Mouse (Mus musculus): Measurements from ENCODE around the gene Tmem201. TPM values are rescaled to one million over a fixed set of nuclear protein-coding genes. Genes with fewer than 3 reads are reported as not detected.
A peak's percentile ranks its signal among the peaks of the same experiment; 100 is the strongest.

Tmem201 gene
- polyA plus RNA-seq, 1 experiment, result 34.2 TPM

DNA sequence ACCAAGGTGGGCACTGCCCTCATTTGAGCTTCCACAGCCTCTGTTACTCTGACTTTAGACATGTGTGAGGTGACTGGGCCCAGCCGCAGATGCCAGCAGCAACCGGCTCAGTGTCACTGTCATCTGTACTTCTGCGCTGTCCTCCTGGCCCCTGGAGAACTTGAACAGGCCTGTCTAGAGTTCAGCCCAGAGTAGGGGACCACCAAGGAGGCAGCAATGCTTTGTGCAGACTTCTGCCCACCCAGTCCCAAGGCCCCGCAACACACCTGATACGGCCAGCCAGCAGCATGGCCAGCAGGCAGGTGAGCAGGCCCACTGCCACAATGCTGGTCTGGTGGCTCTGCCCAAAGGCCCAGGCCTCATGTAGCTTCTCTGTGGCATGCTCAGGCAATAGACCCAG is 10.2 kb downstream of the Tmem201 start:
- 96% methylated on average over 5 of the region's 5 CpGs for WGBS
- no peaks in the 10 kb centered on the region for H3K36me3 ChIP-seq (ENCODE audit: control insufficient read depth, insufficient read depth, low read length)
- no peak for TF ChIP-seq POLR2A (IDR thresholded peaks at IDR 0.05; ENCODE audit: low read depth, low read length)
- no peak for TF ChIP-seq CTCF (conservative IDR thresholded peaks at IDR 0.05; ENCODE audit: insufficient read depth, insufficient read length, low read depth, low read length)

DNA sequence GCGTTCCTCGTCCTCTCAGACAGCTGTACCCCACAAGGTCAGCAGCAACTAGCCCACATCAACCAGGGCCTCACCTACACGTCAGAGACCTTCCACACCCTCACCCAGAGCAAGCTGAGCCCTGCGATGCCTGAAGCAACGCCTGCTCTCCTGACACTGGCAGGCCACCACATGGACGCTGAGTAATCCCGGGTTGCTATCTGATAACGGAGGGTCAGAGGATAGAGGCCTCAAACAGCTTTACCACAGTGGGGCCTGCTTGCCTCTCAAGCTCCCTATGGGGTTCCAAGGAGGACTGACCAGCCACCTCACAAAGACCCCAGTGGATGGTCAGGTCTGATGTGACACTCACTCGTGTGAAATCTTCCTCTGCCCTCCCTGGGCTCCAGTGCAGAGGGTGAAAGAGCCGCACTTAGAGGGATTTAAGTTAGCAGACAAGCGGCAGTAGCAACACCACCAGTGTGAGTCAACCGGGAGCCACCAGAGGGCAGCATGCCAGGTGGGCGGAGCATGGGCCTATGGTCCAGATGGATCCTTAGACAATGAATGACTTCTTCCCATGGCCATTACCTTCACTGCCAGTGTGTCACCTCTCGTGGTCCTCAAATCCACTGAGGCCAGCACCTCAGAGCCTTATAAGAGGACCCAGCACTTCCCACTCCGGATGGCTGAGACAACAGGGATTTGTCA is 12.0 kb downstream of the Tmem201 start:
- no peaks in the 10 kb centered on the region for H3K27me3 ChIP-seq (replicated peaks; ENCODE audit: control insufficient read depth, insufficient read depth, low read length)
- no peaks in the 10 kb centered on the region for H3K36me3 ChIP-seq (ENCODE audit: control insufficient read depth, insufficient read depth, low read length)
- TF ChIP-seq POLR2A (IDR thresholded peaks at IDR 0.05; ENCODE audit: low read depth, low read length), result no peak
- TF ChIP-seq CTCF (conservative IDR thresholded peaks at IDR 0.05; ENCODE audit: insufficient read depth, insufficient read length, low read depth, low read length), result peak; percentile 68
- peak; percentile 89 for DNase-seq
- H3K27ac ChIP-seq (ENCODE audit: insufficient read depth, low read depth, low read length), result no peak overlapping the region
- H3K4me1 ChIP-seq (ENCODE audit: control insufficient read depth, insufficient read depth, low read length), result no peaks in the 10 kb centered on the region
- WGBS, result 66% methylated on average over 15 of the region's 15 CpGs
- no peak overlapping the region for H3K4me3 ChIP-seq (ENCODE audit: insufficient read depth, low read depth, low read length)

More for the DNA sequence above, 10.2 kb downstream of the Tmem201 start:
- no peaks in the 10 kb centered on the region for H3K4me1 ChIP-seq (ENCODE audit: control insufficient read depth, insufficient read depth, low read length)
- DNase-seq, result no peak
- no peak overlapping the region for H3K4me3 ChIP-seq (ENCODE audit: insufficient read depth, low read depth, low read length)
- no peaks in the 10 kb centered on the region for H3K27me3 ChIP-seq (replicated peaks; ENCODE audit: control insufficient read depth, insufficient read depth, low read length)
- H3K27ac ChIP-seq (ENCODE audit: insufficient read depth, low read depth, low read length), result no peak overlapping the region

DNA sequence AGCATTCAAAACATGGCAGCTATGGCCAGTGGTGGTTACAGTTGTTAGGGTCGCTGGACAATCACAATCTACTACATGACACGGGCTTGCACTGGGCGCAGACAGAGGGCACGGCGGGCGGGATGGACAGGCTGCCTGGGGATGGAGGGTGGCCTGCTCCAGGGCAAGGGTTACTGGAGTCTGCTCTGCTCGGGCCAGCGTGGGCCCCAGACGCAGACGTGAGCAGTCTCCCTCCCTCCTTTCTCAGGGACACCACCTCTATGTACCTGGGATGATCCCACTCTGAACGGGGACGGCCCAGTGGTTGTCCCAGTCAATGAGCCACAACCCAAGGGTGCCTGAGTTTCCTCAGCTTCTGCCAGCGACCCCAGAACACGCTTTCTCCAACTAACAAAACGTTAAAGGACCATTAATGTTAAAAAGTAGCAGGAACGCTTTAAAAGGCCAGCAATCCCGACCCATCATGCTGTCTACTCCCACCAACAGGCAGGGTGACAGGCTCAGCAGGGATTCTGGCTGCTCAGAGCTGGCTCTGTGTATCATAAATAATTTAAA is 12.9 kb downstream of the Tmem201 start:
- H3K36me3 ChIP-seq (ENCODE audit: control insufficient read depth, insufficient read depth, low read length), result no peaks in the 10 kb centered on the region
- no peak for DNase-seq
- TF ChIP-seq POLR2A (IDR thresholded peaks at IDR 0.05; ENCODE audit: low read depth, low read length) (no peak), CTCF (conservative IDR thresholded peaks at IDR 0.05; ENCODE audit: insufficient read depth, insufficient read length, low read depth, low read length) (no peak)
- no peaks in the 10 kb centered on the region for H3K4me1 ChIP-seq (ENCODE audit: control insufficient read depth, insufficient read depth, low read length)
- H3K27ac ChIP-seq (ENCODE audit: insufficient read depth, low read depth, low read length), result no peak overlapping the region
- no peaks in the 10 kb centered on the region for H3K27me3 ChIP-seq (replicated peaks; ENCODE audit: control insufficient read depth, insufficient read depth, low read length)
- H3K4me3 ChIP-seq (ENCODE audit: insufficient read depth, low read depth, low read length), result no peak overlapping the region
- WGBS, result 87% methylated on average over 17 of the region's 17 CpGs

DNA sequence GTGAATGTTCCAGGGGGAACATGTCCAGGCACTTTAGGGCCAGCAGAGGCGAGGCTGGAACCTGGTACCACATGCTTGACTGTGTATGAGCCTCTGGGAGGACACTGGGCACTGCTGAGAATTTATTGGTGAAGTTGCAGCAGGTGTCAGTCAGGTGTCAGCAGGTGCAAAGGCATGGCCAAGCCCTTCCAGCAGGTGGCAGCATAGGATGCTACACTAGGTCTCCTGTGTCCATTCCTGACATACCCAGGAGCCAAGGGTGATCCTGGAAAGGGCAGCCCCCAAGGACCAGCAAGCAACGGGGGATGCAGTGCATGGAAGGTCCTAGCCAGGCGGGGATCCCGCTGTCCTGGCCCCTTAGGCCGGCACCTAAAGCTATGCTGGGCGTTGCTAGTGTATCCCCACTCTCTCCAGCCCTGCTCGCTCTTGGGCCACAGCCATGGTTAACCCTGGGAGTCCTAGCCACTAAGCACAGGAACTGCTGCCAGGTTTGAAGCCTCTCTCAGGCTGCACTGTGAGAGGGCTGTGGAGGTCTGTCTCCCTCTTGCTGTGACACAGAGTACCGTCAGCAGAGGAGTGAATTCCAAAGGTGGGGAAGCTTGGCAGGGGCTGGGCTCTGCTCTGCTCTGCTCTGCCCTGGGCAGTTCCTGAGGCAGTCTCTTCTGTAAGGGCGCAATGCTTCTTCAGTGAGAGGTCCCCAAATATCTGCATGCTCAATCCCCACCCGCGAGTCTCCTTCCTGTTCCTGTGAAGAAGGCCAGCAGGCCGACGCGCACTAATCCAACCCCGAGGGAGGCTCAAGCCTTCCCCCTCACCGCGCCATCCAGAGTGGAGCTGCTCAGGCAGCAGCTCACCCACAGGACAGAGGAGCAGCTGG is 13.8 kb downstream of the Tmem201 start:
- DNase-seq, result peak; percentile 77
- Histone ChIP-seq H3K27ac (ENCODE audit: insufficient read depth, low read depth, low read length) (no peak overlapping the region), H3K27me3 (replicated peaks; ENCODE audit: control insufficient read depth, insufficient read depth, low read length) (no peaks in the 10 kb centered on the region), H3K36me3 (ENCODE audit: control insufficient read depth, insufficient read depth, low read length) (no peaks in the 10 kb centered on the region), H3K4me3 (ENCODE audit: insufficient read depth, low read depth, low read length) (no peak overlapping the region), H3K4me1 (ENCODE audit: control insufficient read depth, insufficient read depth, low read length) (no peaks in the 10 kb centered on the region)
- TF ChIP-seq POLR2A (IDR thresholded peaks at IDR 0.05; ENCODE audit: low read depth, low read length) (no peak), CTCF (conservative IDR thresholded peaks at IDR 0.05; ENCODE audit: insufficient read depth, insufficient read length, low read depth, low read length) (peak; percentile 92)
- WGBS, result 76% methylated on average over 17 of the region's 17 CpGs

DNA sequence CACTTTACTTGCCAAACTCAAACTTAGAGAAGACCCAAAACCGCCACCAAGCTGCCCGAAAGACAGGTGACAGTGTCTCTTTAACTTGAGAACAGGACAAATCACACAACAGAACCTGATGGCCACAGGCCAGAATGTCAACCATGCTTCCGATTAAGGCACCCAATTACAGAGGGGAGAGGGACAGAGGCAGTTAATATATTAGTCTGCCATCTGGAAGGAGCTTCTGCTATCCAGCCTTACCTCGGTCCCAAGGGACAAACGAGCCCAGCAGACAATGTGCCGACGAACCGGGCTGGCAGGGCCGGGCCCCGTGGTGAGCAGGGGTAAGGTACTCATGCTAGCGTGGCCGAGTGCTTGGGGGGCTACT is 14.8 kb downstream of the Tmem201 start:
- Histone ChIP-seq H3K4me3 (ENCODE audit: insufficient read depth, low read depth, low read length) (no peak overlapping the region), H3K27me3 (replicated peaks; ENCODE audit: control insufficient read depth, insufficient read depth, low read length) (no peaks in the 10 kb centered on the region), H3K36me3 (ENCODE audit: control insufficient read depth, insufficient read depth, low read length) (no peaks in the 10 kb centered on the region), H3K27ac (ENCODE audit: insufficient read depth, low read depth, low read length) (no peak overlapping the region), H3K4me1 (ENCODE audit: control insufficient read depth, insufficient read depth, low read length) (no peaks in the 10 kb centered on the region)
- no peak for DNase-seq
- WGBS, result 90% methylated on average over 12 of the region's 12 CpGs
- TF ChIP-seq POLR2A (IDR thresholded peaks at IDR 0.05; ENCODE audit: low read depth, low read length), result no peak
- TF ChIP-seq CTCF (conservative IDR thresholded peaks at IDR 0.05; ENCODE audit: insufficient read depth, insufficient read length, low read depth, low read length), result no peak

DNA sequence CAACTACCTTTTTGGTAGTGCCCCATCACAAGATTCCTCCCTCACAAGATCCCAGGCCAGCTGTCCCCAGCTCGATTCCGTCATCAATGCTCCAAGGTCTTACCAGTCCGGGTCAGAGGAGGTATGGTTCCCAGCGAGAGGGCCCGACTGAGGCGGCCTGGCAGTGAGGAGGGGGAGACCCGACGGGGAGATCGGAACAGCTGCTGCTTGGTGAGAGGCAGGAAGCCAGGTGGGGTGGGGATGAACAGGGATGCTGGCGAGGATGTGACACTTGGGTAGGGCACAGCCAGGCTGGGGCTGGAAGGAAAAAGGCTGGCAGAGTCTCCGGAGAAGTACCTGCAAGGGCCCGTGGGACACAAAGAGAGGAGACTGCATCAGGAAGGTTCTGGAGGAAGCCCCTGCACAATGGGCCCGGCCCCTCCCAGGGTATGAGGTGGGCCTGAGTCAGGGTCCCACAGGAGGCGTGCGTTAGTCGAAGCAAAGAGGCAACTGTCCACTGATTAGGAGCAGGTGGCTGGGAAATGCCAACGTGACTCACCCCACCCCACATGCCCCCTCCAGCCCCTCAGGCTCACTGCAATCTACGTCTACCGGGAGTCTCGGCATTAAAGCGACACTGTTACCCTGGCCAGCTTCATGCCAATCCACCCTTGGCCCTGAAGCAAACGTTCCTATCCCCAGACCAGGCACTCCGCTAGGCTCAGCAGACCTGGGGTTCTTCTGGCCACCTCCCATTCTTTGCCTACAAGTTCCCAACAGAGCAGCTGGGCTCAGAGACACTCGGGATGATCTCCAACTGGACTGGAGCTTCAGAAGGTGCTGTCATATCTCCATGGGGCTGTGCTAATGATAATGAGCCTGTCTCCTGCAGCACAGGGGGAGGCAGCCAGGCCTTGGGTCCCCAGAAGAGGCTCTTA is 15.5 kb downstream of the Tmem201 start:
- no peaks in the 10 kb centered on the region for H3K4me1 ChIP-seq (ENCODE audit: control insufficient read depth, insufficient read depth, low read length)
- TF ChIP-seq POLR2A (IDR thresholded peaks at IDR 0.05; ENCODE audit: low read depth, low read length) (no peak), CTCF (conservative IDR thresholded peaks at IDR 0.05; ENCODE audit: insufficient read depth, insufficient read length, low read depth, low read length) (no peak)
- 88% methylated on average over 24 of the region's 24 CpGs for WGBS
- H3K27ac ChIP-seq (ENCODE audit: insufficient read depth, low read depth, low read length), result no peak overlapping the region
- no peak overlapping the region for H3K4me3 ChIP-seq (ENCODE audit: insufficient read depth, low read depth, low read length)
- DNase-seq, result no peak
- no peaks in the 10 kb centered on the region for H3K27me3 ChIP-seq (replicated peaks; ENCODE audit: control insufficient read depth, insufficient read depth, low read length)
- no peaks in the 10 kb centered on the region for H3K36me3 ChIP-seq (ENCODE audit: control insufficient read depth, insufficient read depth, low read length)

Data from kidney, adult 2 months (tissue).